Comparison of ENCODE assay signal across 14 mouse cellular contexts in the genomic region with DNA sequence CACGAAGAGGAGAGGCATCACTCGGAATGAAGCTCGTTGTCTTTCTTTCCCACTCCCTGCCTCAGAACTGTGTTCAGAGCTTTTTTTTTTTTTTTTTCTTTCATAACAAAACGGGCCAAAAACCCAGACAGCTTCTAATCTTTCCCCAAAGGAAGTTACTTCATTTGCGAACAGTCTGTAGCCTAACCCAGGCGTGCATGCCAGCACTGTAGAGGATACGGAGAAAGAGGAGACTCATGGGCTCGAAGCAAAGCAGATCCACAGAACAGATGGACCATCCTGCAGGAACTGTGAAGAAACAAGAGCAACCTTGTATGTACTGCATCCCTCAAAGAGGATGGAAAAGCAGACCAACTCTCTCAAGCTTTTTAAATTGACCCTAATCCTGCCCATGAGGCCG. TPM values are rescaled to one million over a fixed set of nuclear protein-coding genes. Genes with fewer than 3 reads are reported as not detected.
"Had no signal": no experiment of that assay in that cellular context is flagged by ENCODE, and none has a peak within 500 bp of the region (broad histone marks: within the 10 kb centered on the region; RNA-seq: fewer than 3 reads in every experiment).

No protein-coding gene starts in this region.

- DNase-seq: liver; lung, adult 2 months; lung, postnatal 36 days; midbrain, embryonic 14.5 days; thymus, postnatal 4 days had no signal

- ATAC-seq: intestine, postnatal 0 days; lung, postnatal 0 days had no signal

- H3K4me1 ChIP-seq: limb, embryonic 12.5 days; midbrain, embryonic 10.5 days; neural tube, embryonic 15.5 days had no signal

- H3K9ac ChIP-seq: limb, embryonic 12.5 days; liver, embryonic 14.5 days; neural tube, embryonic 15.5 days had no signal

- H3K27me3 ChIP-seq: limb, embryonic 12.5 days; neural tube, embryonic 15.5 days had no signal

- H3K4me2 ChIP-seq: limb, embryonic 12.5 days; neural tube, embryonic 15.5 days had no signal

- H3K9me3 ChIP-seq: limb, embryonic 12.5 days; midbrain, embryonic 10.5 days; neural tube, embryonic 15.5 days had no signal

- H3K4me3 ChIP-seq: limb, embryonic 12.5 days; midbrain, embryonic 10.5 days; myocyte; neural tube, embryonic 15.5 days had no signal

- H3K27ac ChIP-seq: limb, embryonic 12.5 days; liver, embryonic 14.5 days; midbrain, embryonic 10.5 days; neural tube, embryonic 15.5 days had no signal

- H3K36me3 ChIP-seq: limb, embryonic 12.5 days; midbrain, embryonic 10.5 days; neural tube, embryonic 15.5 days had no signal

RNA-seq across cellular contexts. Expression of a gene that starts 44.3 kb away (rescaled TPM):
- total RNA-seq: megakaryocyte, adult 5-6 weeks had no signal
- polyA plus RNA-seq: myocyte; spleen, adult 2 months had no signal
